Mouse (Mus musculus): ENCODE data around the gene Myo3b.

Myo3b gene

GRCm38 (mm10) chr2:70261703-70262564, 223.0 kb downstream of the Myo3b start:
- DNase-seq (ENCODE audit: extremely low read depth, low read depth, low spot score) = no peak

- DNase-seq (ENCODE audit: extremely low read depth, low read depth, low spot score) = no peak
Measured at GRCm38 (mm10) chr2:70262565-70263082, 223.7 kb downstream of the Myo3b start.

GRCm38 (mm10) chr2:70278425-70279277, 239.7 kb downstream of the Myo3b start:
- no peak for DNase-seq (ENCODE audit: extremely low read depth, low read depth, low spot score)

GRCm38 (mm10) chr2:70284109-70284508, 245.2 kb downstream of the Myo3b start:
- no peak for DNase-seq (ENCODE audit: extremely low read depth, low read depth, low spot score)

GRCm38 (mm10) chr2:70291063-70291462, 252.1 kb downstream of the Myo3b start:
- no peak for DNase-seq (ENCODE audit: extremely low read depth, low read depth, low spot score)

- no peak for DNase-seq (ENCODE audit: extremely low read depth, low read depth, low spot score)
Measured at GRCm38 (mm10) chr2:70292776-70293175, 253.8 kb downstream of the Myo3b start.

GRCm38 (mm10) chr2:70302905-70303304, 264.0 kb downstream of the Myo3b start:
- no peak for DNase-seq (ENCODE audit: extremely low read depth, low read depth, low spot score)

- DNase-seq (ENCODE audit: extremely low read depth, low read depth, low spot score) = no peak
Measured at GRCm38 (mm10) chr2:70315125-70315524, 276.2 kb downstream of the Myo3b start.

- DNase-seq (ENCODE audit: extremely low read depth, low read depth, low spot score) = no peak
Measured at GRCm38 (mm10) chr2:70315734-70316133, 276.8 kb downstream of the Myo3b start.

- DNase-seq (ENCODE audit: extremely low read depth, low read depth, low spot score) = no peak
Measured at GRCm38 (mm10) chr2:70317850-70318249, 278.9 kb downstream of the Myo3b start.

GRCm38 (mm10) chr2:70318861-70319555, 280.1 kb downstream of the Myo3b start:
- DNase-seq (ENCODE audit: extremely low read depth, low read depth, low spot score) = no peak

GRCm38 (mm10) chr2:70322767-70323166, 283.8 kb downstream of the Myo3b start:
- DNase-seq (ENCODE audit: extremely low read depth, low read depth, low spot score) = no peak

GRCm38 (mm10) chr2:70327602-70328001, 288.7 kb downstream of the Myo3b start:
- no peak for DNase-seq (ENCODE audit: extremely low read depth, low read depth, low spot score)

GRCm38 (mm10) chr2:70332905-70333304, 294.0 kb downstream of the Myo3b start:
- DNase-seq (ENCODE audit: extremely low read depth, low read depth, low spot score) = peak; percentile 54

GRCm38 (mm10) chr2:70333553-70333952, 294.6 kb downstream of the Myo3b start:
- peak; percentile 68 for DNase-seq (ENCODE audit: extremely low read depth, low read depth, low spot score)

GRCm38 (mm10) chr2:70336551-70336950, 297.6 kb downstream of the Myo3b start:
- DNase-seq (ENCODE audit: extremely low read depth, low read depth, low spot score) = no peak

- DNase-seq (ENCODE audit: extremely low read depth, low read depth, low spot score) = peak; percentile 19
Measured at GRCm38 (mm10) chr2:70337208-70337611, 298.3 kb downstream of the Myo3b start.

GRCm38 (mm10) chr2:70337869-70338268, 298.9 kb downstream of the Myo3b start:
- DNase-seq (ENCODE audit: extremely low read depth, low read depth, low spot score) = no peak

- no peak for DNase-seq (ENCODE audit: extremely low read depth, low read depth, low spot score)
Measured at GRCm38 (mm10) chr2:70339061-70339460, 300.1 kb downstream of the Myo3b start.

GRCm38 (mm10) chr2:70339501-70339900, 300.6 kb downstream of the Myo3b start:
- no peak for DNase-seq (ENCODE audit: extremely low read depth, low read depth, low spot score)

GRCm38 (mm10) chr2:70340224-70340623, 301.3 kb downstream of the Myo3b start:
- DNase-seq (ENCODE audit: extremely low read depth, low read depth, low spot score) = no peak
